Mouse (Mus musculus): ENCODE results near the gene Stpg1.

Gene Stpg1

DNA sequence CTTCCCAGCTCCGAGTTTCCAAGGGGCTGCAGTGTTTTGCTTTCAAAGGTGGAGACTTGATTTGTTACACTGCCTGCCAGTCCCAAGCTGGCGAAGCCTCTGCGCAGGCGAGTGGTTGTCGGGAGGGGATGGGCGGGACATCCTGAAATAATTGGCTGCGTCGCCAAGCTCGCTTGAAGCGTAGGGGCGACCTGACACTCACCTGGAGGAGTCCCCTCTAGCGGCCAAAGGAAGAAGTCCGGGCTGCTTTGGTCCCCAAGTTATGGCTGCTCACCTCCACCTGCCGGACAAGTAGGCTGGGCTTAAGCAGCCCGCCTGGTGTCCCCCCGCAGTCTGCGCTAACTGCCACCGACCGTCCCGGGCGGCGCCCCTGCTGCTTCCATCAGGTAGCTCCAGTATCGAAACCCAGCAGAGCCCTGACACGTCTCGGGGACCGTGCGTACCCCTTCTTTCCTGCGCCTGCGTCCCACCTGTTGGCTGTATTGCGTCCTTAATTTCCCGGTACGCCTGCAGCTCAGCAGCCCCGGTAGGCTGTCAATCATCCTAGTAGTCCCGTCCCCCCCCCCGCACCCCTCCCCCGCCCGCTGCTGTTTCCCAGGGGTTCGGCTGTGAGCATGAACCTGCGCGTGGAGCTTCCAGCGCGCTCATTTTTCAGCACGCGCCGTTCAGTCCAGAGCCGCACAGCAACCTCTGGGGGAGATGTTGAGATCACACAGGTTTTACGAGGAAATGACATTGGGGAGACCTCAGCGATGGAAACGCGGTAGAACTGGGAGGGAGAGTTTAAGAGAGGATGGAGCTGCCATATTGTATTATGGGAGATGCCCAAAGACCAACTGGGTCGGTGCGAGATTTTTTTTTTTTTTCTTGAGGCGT lies at the start of gene Stpg1, which contains the start of gene Nipal3:
TSS of gene Stpg1 (plus strand) at position 270 of the 876 bp plus-strand sequence.
TSS of gene Nipal3 (minus strand) at position 518 of the 876 bp plus-strand sequence.
- in situ Hi-C loops (cut with MboI; ENCODE audit: low sequenced_read_pairs): no loop called here

DNA sequence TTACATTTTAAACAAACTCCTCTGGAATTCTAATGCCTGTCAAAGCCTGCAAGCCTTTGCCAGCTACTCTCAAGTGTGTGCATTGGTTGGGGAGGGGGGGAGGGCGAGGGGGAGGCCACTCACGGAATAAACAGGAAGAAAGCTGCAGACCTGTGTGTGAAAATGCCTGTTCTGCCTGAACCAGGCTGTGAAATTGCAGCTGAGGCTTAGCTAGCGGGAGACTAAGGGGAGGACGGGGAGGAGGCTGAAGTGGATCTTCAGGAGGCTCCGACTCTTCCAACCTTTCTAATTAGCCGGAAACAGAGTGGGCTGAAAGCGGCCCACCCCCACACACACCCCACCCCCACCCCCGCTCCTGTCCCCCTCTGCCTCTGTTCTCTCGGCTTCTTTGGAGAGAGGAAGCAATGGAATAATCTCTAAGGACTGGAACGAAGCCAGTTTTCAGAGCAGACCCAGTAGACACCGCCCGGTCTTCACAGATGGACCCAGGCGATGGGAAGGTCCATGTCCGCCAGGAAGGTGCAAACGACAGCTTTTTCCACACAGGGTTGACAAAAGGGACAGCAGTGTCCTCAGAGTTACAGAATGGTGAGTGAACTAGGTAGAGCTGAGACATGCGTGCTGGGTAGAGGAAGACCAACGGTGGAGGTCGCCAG lies 43.1 kb upstream of the Stpg1 start:
- in situ Hi-C loops (cut with MboI; ENCODE audit: low sequenced_read_pairs): no loop called here

DNA sequence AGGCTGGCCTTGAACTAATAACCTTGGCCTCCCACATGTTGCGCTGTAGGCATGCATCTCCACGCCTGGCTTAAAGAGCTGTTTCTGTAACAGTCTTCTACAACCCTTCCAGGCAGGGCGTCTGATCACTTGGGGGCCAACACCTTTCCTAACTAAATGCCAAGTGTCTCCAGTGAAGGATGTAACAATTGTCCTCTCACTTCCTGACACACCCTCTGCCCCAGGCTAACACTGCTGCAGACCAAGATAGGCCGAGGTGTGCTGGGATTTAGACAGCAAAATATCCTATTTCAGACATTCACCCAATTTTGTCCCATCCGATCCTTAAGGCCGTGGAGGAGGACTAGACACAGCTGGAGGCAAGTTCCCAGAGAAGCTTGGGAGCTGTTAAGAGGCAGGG lies 41.4 kb upstream of the Stpg1 start:
- in situ Hi-C loops (cut with MboI; ENCODE audit: low sequenced_read_pairs): no loop called here

DNA sequence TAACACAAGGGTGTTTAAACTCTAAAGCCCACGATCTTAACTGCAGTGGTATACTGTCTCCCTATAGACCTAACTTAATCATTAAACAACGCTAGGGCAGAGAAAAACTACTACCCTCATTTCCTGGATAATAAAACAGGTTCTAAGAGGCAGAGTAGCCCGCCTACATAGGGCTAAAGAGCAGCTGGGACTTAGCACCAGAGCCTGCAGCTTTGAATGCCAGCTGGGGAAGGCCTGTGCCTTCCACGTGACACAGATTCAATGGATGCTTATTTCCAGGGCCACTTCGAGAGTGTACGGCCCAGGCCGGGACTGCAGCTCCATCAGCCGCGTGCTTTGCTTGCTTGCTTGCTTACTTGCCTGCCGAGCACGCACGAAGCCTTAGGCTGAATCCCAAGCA lies 41.0 kb upstream of the Stpg1 start:
- in situ Hi-C loops (cut with MboI; ENCODE audit: low sequenced_read_pairs): no loop called here

- in situ Hi-C loops (cut with MboI; ENCODE audit: low sequenced_read_pairs): no loop called here
Observed at GRCm38 (mm10) chr4:135463406-135463805, 31.2 kb upstream of the Stpg1 start.

GRCm38 (mm10) chr4:135477851-135478250 lies 16.7 kb upstream of the Stpg1 start:
- in situ Hi-C loops (cut with MboI; ENCODE audit: low sequenced_read_pairs): no loop called here

DNA sequence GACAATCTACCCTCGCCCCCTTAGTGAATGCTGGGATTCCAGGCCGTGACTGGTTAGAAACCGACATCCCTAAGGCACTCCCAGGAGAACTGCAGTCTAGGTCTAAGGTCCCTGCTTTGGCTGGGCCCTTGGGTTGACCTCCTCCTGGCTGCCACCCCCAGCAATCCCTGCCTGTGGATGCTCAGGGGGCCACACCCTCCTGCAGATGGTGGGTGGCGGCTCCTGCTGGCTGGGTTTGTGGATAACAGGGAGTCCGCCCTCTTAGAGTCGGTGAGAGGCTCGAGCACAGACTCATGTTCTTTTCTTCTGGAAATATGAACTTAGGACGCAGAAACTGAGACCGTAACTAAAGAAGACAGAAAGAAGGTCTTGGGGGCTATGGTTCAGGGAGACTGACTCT lies 14.2 kb upstream of the Stpg1 start:
- in situ Hi-C loops (cut with MboI; ENCODE audit: low sequenced_read_pairs): no loop called here

GRCm38 (mm10) chr4:135485086-135485485 lies 9.5 kb upstream of the Stpg1 start:
- in situ Hi-C loops (cut with MboI; ENCODE audit: low sequenced_read_pairs): no loop called here

- in situ Hi-C loops (cut with MboI; ENCODE audit: low sequenced_read_pairs): no loop called here
Observed at GRCm38 (mm10) chr4:135486352-135486751, 8.2 kb upstream of the Stpg1 start.

DNA sequence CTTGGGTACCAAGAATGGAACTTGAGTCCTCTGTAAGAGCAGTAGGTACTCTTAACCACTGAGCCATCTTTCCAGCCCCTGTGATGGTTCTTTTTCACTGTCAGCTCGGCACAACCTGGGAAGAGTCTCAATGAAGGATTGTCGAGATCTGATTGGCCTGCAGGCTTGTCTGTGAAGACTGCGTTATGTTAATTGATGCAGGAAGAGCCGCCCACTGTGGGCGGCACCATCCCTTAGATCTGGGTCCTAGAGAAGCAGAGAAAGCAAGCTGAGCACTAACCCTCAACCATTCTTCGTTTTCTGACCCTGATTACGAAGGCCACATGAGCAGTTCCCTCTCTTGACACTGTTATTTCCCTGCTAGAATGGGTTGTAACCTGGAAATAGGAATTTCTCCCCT lies 5.3 kb upstream of the Stpg1 start:
- in situ Hi-C loops (cut with MboI; ENCODE audit: low sequenced_read_pairs): no loop called here

GRCm38 (mm10) chr4:135493271-135493670 lies 1.3 kb upstream of the Stpg1 start:
- in situ Hi-C loops (cut with MboI; ENCODE audit: low sequenced_read_pairs): no loop called here

DNA sequence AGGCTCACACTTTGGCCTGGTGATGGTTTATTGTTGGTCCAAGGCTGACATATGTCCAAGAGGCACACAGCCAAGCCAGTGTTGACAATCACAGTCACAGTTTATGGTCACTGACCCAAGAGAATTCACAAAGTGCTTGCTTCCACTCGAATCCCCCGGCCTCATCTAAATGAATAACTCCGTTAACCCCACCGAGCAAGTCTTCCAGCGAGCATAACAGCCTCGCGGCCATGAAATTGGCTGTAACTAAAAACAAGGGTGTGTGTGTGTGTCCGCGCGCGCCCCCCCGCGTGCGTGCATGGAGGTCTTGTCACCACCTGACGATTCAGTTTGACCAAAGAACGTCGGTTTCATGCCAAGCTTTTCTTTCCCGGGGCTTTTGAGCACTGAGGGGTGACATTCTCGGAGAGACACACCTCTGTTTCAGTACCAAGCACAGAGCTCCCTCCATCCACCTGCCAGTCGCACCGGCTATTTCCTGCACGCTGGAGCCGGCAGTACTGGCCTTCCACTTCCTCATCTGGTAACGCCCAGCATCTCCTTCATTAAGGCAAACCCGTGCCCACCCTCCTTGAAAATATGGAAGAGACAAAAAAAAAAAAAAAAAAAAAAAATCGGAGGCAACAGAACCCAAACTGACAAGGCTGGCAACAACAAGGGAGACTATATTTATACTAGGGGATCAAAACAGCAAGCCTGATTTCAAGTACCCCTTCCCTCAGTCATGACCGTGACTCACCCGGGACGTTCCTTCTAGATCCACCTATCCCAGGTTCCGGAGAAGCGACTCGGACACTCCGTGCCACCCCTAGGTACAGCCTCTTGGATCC lies 684 bp upstream of the Stpg1 start:
- in situ Hi-C loops (cut with MboI; ENCODE audit: low sequenced_read_pairs): no loop called here

DNA sequence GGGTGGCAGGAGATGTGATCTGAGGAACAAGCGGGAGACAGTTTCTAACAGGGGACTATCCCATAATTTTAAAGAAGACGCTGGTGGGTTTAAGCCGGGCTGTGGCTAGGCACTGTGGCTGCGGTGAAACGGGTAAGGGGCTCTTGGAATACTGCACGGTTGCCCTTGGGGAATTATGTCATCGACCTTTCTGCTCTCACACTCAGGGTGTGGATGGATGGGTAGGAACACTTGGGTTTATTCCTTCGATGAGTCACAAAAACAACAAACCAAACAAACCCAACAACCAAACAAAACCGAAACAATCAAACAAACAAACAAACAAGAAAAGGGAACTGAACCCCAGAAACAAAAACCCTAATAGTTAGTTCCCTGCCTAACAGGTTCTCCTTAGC lies 804 bp downstream of the Stpg1 start:
- in situ Hi-C loops (cut with MboI; ENCODE audit: low sequenced_read_pairs): no loop called here

- in situ Hi-C loops (cut with MboI; ENCODE audit: low sequenced_read_pairs): no loop called here
Observed at GRCm38 (mm10) chr4:135495810-135496209, 1.2 kb downstream of the Stpg1 start.

DNA sequence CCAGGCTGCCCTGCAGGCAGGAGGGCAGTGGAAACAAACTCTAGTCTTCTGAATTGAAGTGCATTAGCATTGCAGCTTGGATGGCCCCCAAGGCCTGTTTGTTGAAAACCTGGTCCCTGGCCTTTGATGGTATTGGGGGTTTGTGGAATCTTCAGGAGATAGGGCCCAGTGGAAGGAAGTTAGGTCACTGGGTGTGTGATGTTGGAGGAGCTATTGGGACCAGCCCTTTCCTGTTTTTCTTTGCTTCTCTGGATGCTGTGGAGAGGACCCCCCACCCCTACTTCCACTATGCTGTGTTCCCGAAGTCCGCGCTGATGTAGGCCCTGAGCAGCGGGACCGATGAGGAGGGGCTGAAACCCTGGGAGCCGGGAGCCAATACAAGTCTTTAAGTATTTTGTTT lies 3.5 kb downstream of the Stpg1 start:
- in situ Hi-C loops (cut with MboI; ENCODE audit: low sequenced_read_pairs): no loop called here

GRCm38 (mm10) chr4:135499831-135500230 lies 5.2 kb downstream of the Stpg1 start:
- in situ Hi-C loops (cut with MboI; ENCODE audit: low sequenced_read_pairs): no loop called here

- in situ Hi-C loops (cut with MboI; ENCODE audit: low sequenced_read_pairs): no loop called here
Observed at GRCm38 (mm10) chr4:135501587-135501986, 7.0 kb downstream of the Stpg1 start.

DNA sequence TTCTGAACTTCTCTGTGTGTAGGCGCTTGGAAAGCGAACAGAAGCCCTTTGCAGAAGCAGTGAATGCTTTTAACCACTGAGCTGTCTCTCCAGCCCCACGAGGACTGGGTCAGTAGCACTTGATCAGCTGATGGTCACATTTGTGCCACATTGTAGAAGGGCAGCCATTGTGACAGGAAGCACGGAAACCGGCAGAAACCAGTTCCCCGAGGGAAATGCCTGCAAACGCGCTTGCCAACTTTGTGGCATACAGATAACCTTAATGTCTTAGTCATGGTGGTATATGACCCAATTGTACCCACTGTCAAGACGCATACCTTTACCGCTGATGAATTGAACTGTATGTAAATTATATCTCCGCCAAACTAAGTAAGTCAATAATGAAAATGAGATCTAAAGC lies 11.2 kb downstream of the Stpg1 start:
- in situ Hi-C loops (cut with MboI; ENCODE audit: low sequenced_read_pairs): no loop called here

GRCm38 (mm10) chr4:135507547-135508350 lies 13.2 kb downstream of the Stpg1 start:
- in situ Hi-C loops (cut with MboI; ENCODE audit: low sequenced_read_pairs): no loop called here

- in situ Hi-C loops (cut with MboI; ENCODE audit: low sequenced_read_pairs): no loop called here
Observed at GRCm38 (mm10) chr4:135508419-135509039, 13.9 kb downstream of the Stpg1 start.
